Mouse (Mus musculus): Measurements from ENCODE around the gene Atpaf2. TPM values are rescaled to one million over a fixed set of nuclear protein-coding genes. Genes with fewer than 3 reads are reported as not detected.

Atpaf2 gene
- total and polyA plus RNA-seq, 3 experiments: 47.8 to 79.2 (median 78.6) TPM

DNA sequence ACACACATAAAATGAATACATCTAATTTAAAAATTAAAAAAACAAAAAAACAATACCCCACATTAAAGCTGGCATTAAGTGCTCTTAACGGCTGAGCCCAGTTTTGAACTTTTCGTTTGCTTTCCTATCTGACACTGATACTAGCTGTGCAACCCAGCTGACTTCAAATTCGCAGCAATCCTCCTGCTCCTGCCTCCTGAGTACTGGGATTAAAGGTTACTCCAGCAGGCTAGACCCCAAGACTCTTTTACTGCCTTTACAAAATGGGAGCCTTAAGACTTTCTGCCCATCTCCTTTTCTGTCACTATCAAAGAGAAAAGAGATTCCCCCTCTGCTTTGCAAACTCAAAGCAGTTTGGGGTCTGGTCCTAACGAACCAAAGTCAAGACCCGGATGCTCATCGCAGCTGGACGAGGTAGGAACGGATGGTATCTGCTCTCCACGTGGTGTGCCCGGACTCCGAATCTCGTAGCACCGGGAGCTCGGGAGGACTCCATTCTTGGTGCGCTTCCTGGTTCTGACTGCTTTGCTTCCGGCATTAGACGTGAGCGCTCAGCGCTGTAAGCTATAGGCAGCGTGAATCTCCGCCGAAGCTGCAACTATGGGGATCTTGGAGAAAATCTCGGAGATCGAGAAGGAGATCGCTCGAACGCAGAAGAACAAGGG, 36.0 kb upstream of the Atpaf2 start, which contains the start of gene Drg2:
Gene Drg2 (plus strand): TSS at position 512 of the 665 bp plus-strand sequence.
- Histone ChIP-seq H3K27me3 (replicated peaks) (no peaks in the 10 kb centered on the region), H3K4me2 (ENCODE audit: insufficient read depth, low read depth, poor library complexity, severe bottlenecking) (peak within 1 kb of the TSS; percentile 85), H3K79me2 (replicated peaks; ENCODE audit: control insufficient read depth, extremely low read depth, insufficient read depth, poor library complexity, severe bottlenecking) (peaks cover 18% of the 10 kb centered on the region), H3K9me3 (replicated peaks; ENCODE audit: low read length) (no peaks in the 10 kb centered on the region), H3K4me3 (replicated peaks in 1 of 3; ENCODE audit: low read depth in 2 of 3, low read length in 2 of 3, poor library complexity in 1 of 3) (peak within 1 kb of the TSS; percentile 71 to 98 (median 89)), H3K27ac (ENCODE audit: insufficient read depth, low read depth) (no peak within 1 kb of the TSS; the same call in 1 of the 2 replicates), H3K9ac (ENCODE audit: insufficient read depth, low read depth) (peak within 1 kb of the TSS; percentile 98), H3K4me1 (ENCODE audit: control insufficient read depth in 1 of 2, insufficient read depth in 2 of 2) (peaks cover 8 to 26% of the 10 kb centered on the region in 2 experiments), H3K36me3 (replicated peaks in 1 of 2; ENCODE audit: control insufficient read depth in 1 of 2, insufficient read depth in 1 of 2, low read length in 1 of 2) (peaks cover 32 to 36% of the 10 kb centered on the region in 2 experiments)
- in situ Hi-C loops (cut with MboI; ENCODE audit: low pct_ligation_motif_present, low pct_unique_long_range_greater_than_20kb, low sequenced_read_pairs): no loop called here
- TF ChIP-seq E2F4 (IDR thresholded peaks at IDR 0.05; ENCODE audit: insufficient replicate concordance, low read depth, low read length): peak; percentile 78; the same call in 1 of the 2 replicates
- TF ChIP-seq CHD1 (IDR thresholded peaks at IDR 0.05; ENCODE audit: low read depth, low read length): no peak
- peak; percentile 50; the same call in 1 of the 2 replicates for TF ChIP-seq GABPA (IDR thresholded peaks at IDR 0.05; ENCODE audit: insufficient replicate concordance, low read depth, low read length)
- TF ChIP-seq RAD21 (IDR thresholded peaks at IDR 0.05; ENCODE audit: low read depth, low read length): no peak
- peak; percentile 98 for TF ChIP-seq HCFC1 (IDR thresholded peaks at IDR 0.05; ENCODE audit: low read depth, low read length)
- TF ChIP-seq IRF4 (IDR thresholded peaks at IDR 0.05; ENCODE audit: low read depth, low read length): peak; percentile 95
- TF ChIP-seq MAX (IDR thresholded peaks at IDR 0.05; ENCODE audit: low read length): peak; percentile 99
- TF ChIP-seq ZNF384 (IDR thresholded peaks at IDR 0.05; ENCODE audit: low read depth, low read length): 0 out of 2 replicates have a peak, but pooled peaks have one; percentile 34
- TF ChIP-seq EP300 (IDR thresholded peaks at IDR 0.05; ENCODE audit: low read length): no peak
- peak; percentile 96 for TF ChIP-seq ELF1 (IDR thresholded peaks at IDR 0.05; ENCODE audit: low read depth, low read length)
- TF ChIP-seq UBTF (IDR thresholded peaks at IDR 0.05; ENCODE audit: low read depth, low read length): no peak; the same call in 1 of the 2 replicates
- TF ChIP-seq USF1 (IDR thresholded peaks at IDR 0.05; ENCODE audit: low read depth, low read length): peak; percentile 55; the same call in 1 of the 2 replicates
- TF ChIP-seq USF2 (conservative IDR thresholded peaks at IDR 0.05; ENCODE audit: low read depth, low read length): peak; percentile 54
- peak; percentile 97 for TF ChIP-seq RCOR1 (conservative IDR thresholded peaks at IDR 0.05; ENCODE audit: low read depth, low read length)
- peak; percentile 74; the same call in 1 of the 2 replicates for TF ChIP-seq MAZ (IDR thresholded peaks at IDR 0.05; ENCODE audit: low read depth, low read length)
- peak; percentile 97 for TF ChIP-seq MYC (IDR thresholded peaks at IDR 0.05; ENCODE audit: low read depth, low read length)
- peak; percentile 64 for TF ChIP-seq NRF1 (IDR thresholded peaks at IDR 0.05; ENCODE audit: low read depth, low read length)
- no peak; the same call in 1 of the 2 replicates for TF ChIP-seq MAFK (IDR thresholded peaks at IDR 0.05; ENCODE audit: insufficient replicate concordance, low read length)
- no peak for TF ChIP-seq ZC3H11A (IDR thresholded peaks at IDR 0.05; ENCODE audit: low read depth, low read length)
- TF ChIP-seq PAX5 (IDR thresholded peaks at IDR 0.05; ENCODE audit: low read length): no peak
- peak; percentile 95 for TF ChIP-seq TBP (conservative IDR thresholded peaks at IDR 0.05; ENCODE audit: low read depth, low read length)
- peak; percentile 95 for TF ChIP-seq MEF2A (IDR thresholded peaks at IDR 0.05; ENCODE audit: borderline replicate concordance, low read depth, low read length)
- TF ChIP-seq POLR2AphosphoS2 (IDR thresholded peaks at IDR 0.05; ENCODE audit: low read depth, low read length): peak; percentile 90
- no peak for TF ChIP-seq SMC3 (IDR thresholded peaks at IDR 0.05; ENCODE audit: low read depth, low read length)
- peak; percentile 99 for TF ChIP-seq POLR2A (IDR thresholded peaks at IDR 0.05; ENCODE audit: low read depth, low read length)
- TF ChIP-seq SIN3A (IDR thresholded peaks at IDR 0.05; ENCODE audit: low read length): peak; percentile 98
- TF ChIP-seq JUN (IDR thresholded peaks at IDR 0.05; ENCODE audit: insufficient read depth, low read depth, low read length): peak; percentile 35; the same call in 1 of the 2 replicates
- TF ChIP-seq JUND (conservative IDR thresholded peaks at IDR 0.05; ENCODE audit: low read depth, low read length): peak; percentile 81
- peak; percentile 98 for TF ChIP-seq TCF12 (IDR thresholded peaks at IDR 0.05; ENCODE audit: low read depth, low read length)
- peak; percentile 97 for TF ChIP-seq NELFE (IDR thresholded peaks at IDR 0.05; ENCODE audit: low read depth, low read length)
- TF ChIP-seq ETS1 (conservative IDR thresholded peaks at IDR 0.05; ENCODE audit: low read depth, low read length): peak; percentile 54; the same call in 1 of the 2 replicates
- TF ChIP-seq ZMIZ1 (IDR thresholded peaks at IDR 0.05; ENCODE audit: low read depth, low read length): peak; percentile 93
- TF ChIP-seq BHLHE40 (IDR thresholded peaks at IDR 0.05; ENCODE audit: low read depth, low read length): peak; percentile 45; the same call in 1 of the 2 replicates
- TF ChIP-seq CTCF (conservative IDR thresholded peaks at IDR 0.05 in 1 of 2, IDR thresholded peaks at IDR 0.05 in 1 of 2; ENCODE audit: low read depth in 2 of 2, low read length in 2 of 2): no peak
- TF ChIP-seq CHD2 (IDR thresholded peaks at IDR 0.05; ENCODE audit: low read length): peak; percentile 90
- TF ChIP-seq MXI1 (IDR thresholded peaks at IDR 0.05; ENCODE audit: low read depth, low read length): peak; percentile 93
- TF ChIP-seq KAT2A (IDR thresholded peaks at IDR 0.05; ENCODE audit: insufficient replicate concordance, low read length): peak; percentile 96
- no peak for TF ChIP-seq ZKSCAN1 (IDR thresholded peaks at IDR 0.05; ENCODE audit: borderline replicate concordance, low read depth, low read length)
- peak; percentile 96 for DNase-seq (ENCODE audit: extremely low read depth)
- dilution Hi-C loops (cut with MboI; ENCODE audit: extremely low pct_ligation_motif_present, extremely low pct_unique_long_range_greater_than_20kb, low sequenced_read_pairs): no loop called here

All from CH12.LX (cell line).